ENCODE assay signal across 10 mouse cellular contexts in genomic region chr11:117496812-117497211, GRCm38 (mm10). TPM values are rescaled to one million over a fixed set of nuclear protein-coding genes. Genes with fewer than 3 reads are reported as not detected.
A peak's percentile ranks its signal among the peaks of the same experiment; 100 is the strongest.
DNase-seq lines count a peak whose midpoint lies in the region; ATAC-seq and TF ChIP-seq lines count a peak whose summit lies in the region.
"Had no signal": no experiment of that assay in that cellular context is flagged by ENCODE, and none has a peak within 500 bp of the region (broad histone marks: within the 10 kb centered on the region; RNA-seq: fewer than 3 reads in every experiment).

No protein-coding gene starts in this region.

- H3K4me3 ChIP-seq in lung, embryonic 14.5 days (ENCODE audit: low read depth, low read length) = no peak overlapping the region
- no peak overlapping the region for H3K4me3 ChIP-seq in forebrain, embryonic 13.5 days
- no peak overlapping the region for H3K4me3 ChIP-seq in limb, embryonic 12.5 days (replicated peaks)
- H3K4me3 ChIP-seq: left cerebral cortex, adult 2 months had no signal

- H3K27me3 ChIP-seq in lung, embryonic 14.5 days (ENCODE audit: insufficient read depth, low read length) = no peaks in the 10 kb centered on the region
- peaks cover 14% of the 10 kb centered on the region; the same call in 1 of the 2 replicates for H3K27me3 ChIP-seq in forebrain, embryonic 13.5 days
- H3K27me3 ChIP-seq in limb, embryonic 12.5 days = no peaks in the 10 kb centered on the region

- H3K4me2 ChIP-seq in lung, embryonic 14.5 days = 0 out of 2 replicates have a peak overlapping the region, but pooled peaks have one; percentile 36
- H3K4me2 ChIP-seq in forebrain, embryonic 13.5 days = peak overlapping the region; percentile 41
- H3K4me2 ChIP-seq in limb, embryonic 12.5 days = peak overlapping the region; percentile 49

- no peak for ATAC-seq in lung, embryonic 14.5 days (ENCODE audit: insufficient read depth)
- peak; percentile 59 for ATAC-seq in forebrain, embryonic 13.5 days
- no peak for ATAC-seq in limb, embryonic 12.5 days (ENCODE audit: insufficient number of reproducible peaks, insufficient read depth, low FRiP score, low TSS enrichment, low read depth)
- no peak for ATAC-seq in granulocyte monocyte progenitor cell, adult 5-6 weeks (replicated peaks; ENCODE audit: poor library complexity, severe bottlenecking)

- no peak for DNase-seq in lung, embryonic 14.5 days
- no peak for DNase-seq in lung, postnatal 4 days
- DNase-seq in retina, postnatal 1 day = peak; percentile 48
- DNase-seq in urinary bladder, postnatal 4 days (ENCODE audit: low spot score in 2 of 2) = no peak
- DNase-seq: adrenal gland, adult 2 months; thymus, postnatal 14 days had no signal

- H3K27ac ChIP-seq in lung, embryonic 14.5 days (ENCODE audit: low read depth) = peak overlapping the region; percentile 64; the same call in 1 of the 2 replicates
- peak overlapping the region; percentile 91 for H3K27ac ChIP-seq in forebrain, embryonic 13.5 days
- H3K27ac ChIP-seq in limb, embryonic 12.5 days = peak overlapping the region; percentile 95
- H3K27ac ChIP-seq: left cerebral cortex, adult 2 months had no signal

- H3K36me3 ChIP-seq in lung, embryonic 14.5 days (ENCODE audit: insufficient read depth) = no peaks in the 10 kb centered on the region
- H3K36me3 ChIP-seq in forebrain, embryonic 13.5 days (ENCODE audit: poor library complexity, severe bottlenecking) = no peaks in the 10 kb centered on the region
- no peaks in the 10 kb centered on the region for H3K36me3 ChIP-seq in limb, embryonic 12.5 days

- H3K4me1 ChIP-seq in lung, embryonic 14.5 days (ENCODE audit: insufficient read depth) = peaks cover 7% of the 10 kb centered on the region; the same call in 1 of the 2 replicates
- H3K4me1 ChIP-seq in forebrain, embryonic 13.5 days = peaks cover 65% of the 10 kb centered on the region
- H3K4me1 ChIP-seq in limb, embryonic 12.5 days (replicated peaks) = peaks cover 53% of the 10 kb centered on the region

- WGBS in lung, embryonic 14.5 days = 28% methylated on average over 4 of the region's 4 CpGs
- WGBS in forebrain, embryonic 13.5 days = 18% methylated on average over 4 of the region's 4 CpGs
- WGBS in limb, embryonic 12.5 days = 16% methylated on average over 4 of the region's 4 CpGs

- TF ChIP-seq CTCF in lung, embryonic 14.5 days (IDR thresholded peaks at IDR 0.05; ENCODE audit: low read depth) = no peak

- no peaks in the 10 kb centered on the region for H3K9me3 ChIP-seq in lung, embryonic 14.5 days (ENCODE audit: low read depth, low read length)
- no peaks in the 10 kb centered on the region for H3K9me3 ChIP-seq in forebrain, embryonic 13.5 days (replicated peaks)
- H3K9me3 ChIP-seq in limb, embryonic 12.5 days = no peaks in the 10 kb centered on the region

- H3K9ac ChIP-seq in lung, embryonic 14.5 days = no peak overlapping the region
- H3K9ac ChIP-seq in forebrain, embryonic 13.5 days = peak overlapping the region; percentile 50; the same call in 1 of the 2 replicates
- peak overlapping the region; percentile 44; the same call in 1 of the 2 replicates for H3K9ac ChIP-seq in limb, embryonic 12.5 days (replicated peaks)

RNA-seq across cellular contexts. Expression of gene Gm11733, which starts 12.6 kb away (rescaled TPM):
- polyA plus RNA-seq in lung, embryonic 14.5 days (2014; fragmentation: Nextera tagmentation; extraction: Ambion mirVana) = 0.08 TPM in 1 of 2 replicates, not detected in the other
- polyA plus RNA-seq in forebrain, embryonic 13.5 days (2015; fragmentation: Nextera tagmentation; extraction: Ambion mirVana) = 0.08 TPM in 1 of 2 replicates, not detected in the other
- not detected in 2 replicates for polyA plus RNA-seq in limb, embryonic 12.5 days (2016; fragmentation: Nextera tagmentation; extraction: Ambion mirVana)
- not detected in 2 replicates for total RNA-seq in granulocyte monocyte progenitor cell, adult 5-6 weeks (2014; fragmentation: Nextera tagmentation)
- total RNA-seq in granulocyte monocyte progenitor cell, adult 5-6 weeks (2017) = not detected in 2 replicates
- total RNA-seq: adrenal gland, adult 2 months had no signal
- polyA plus RNA-seq: adrenal gland, adult 2 months had no signal
